Mouse (Mus musculus) C2C12 (cell line): Measurements from ENCODE around the gene Ssc4d. TPM values are rescaled to one million over a fixed set of nuclear protein-coding genes. Genes with fewer than 3 reads are reported as not detected.
A peak's percentile ranks its signal among the peaks of the same experiment; 100 is the strongest.

ENCODE experiments used
- H3K27me3 ChIP-seq: one replicate; pipeline ENCODE4 v1.6.1; 2011; ENCODE audit not compliant: control insufficient read depth, insufficient read depth, insufficient read length
- H3K36me3 ChIP-seq: one replicate; pipeline ENCODE4 v1.6.1; 2011; ENCODE audit not compliant: control insufficient read depth, insufficient read depth
- H3K4me3 ChIP-seq: one replicate; pipeline ENCODE4 v1.5.1; 2011; ENCODE audit warnings: mild to moderate bottlenecking, control low read depth; ENCODE audit not compliant: poor library complexity, insufficient read depth, severe bottlenecking
- H3K79me2 ChIP-seq: one replicate; pipeline ENCODE4 v1.6.1; 2011; ENCODE audit not compliant: control insufficient read depth, insufficient read depth
- H3K79me3 ChIP-seq: one replicate; pipeline ENCODE4 v1.6.1; 2011; ENCODE audit warnings: low read depth, control low read depth
- H3ac ChIP-seq: one replicate; pipeline ENCODE3; 2011; ENCODE audit warnings: low read depth; ENCODE audit not compliant: control insufficient read depth, insufficient read length
- CEBPB ChIP-seq: IDR thresholded peaks from one replicate; pipeline ENCODE4 v1.6.1; 2011; ENCODE audit warnings: low read depth, mild to moderate bottlenecking, control low read depth, moderate library complexity
- CTCF ChIP-seq: IDR thresholded peaks from one replicate; pipeline ENCODE4 v1.5.1; 2011; ENCODE audit not compliant: control insufficient read depth, insufficient read depth, insufficient read length
- FOSL1 ChIP-seq: IDR thresholded peaks from one replicate; pipeline ENCODE4 v1.8.0; 2011; ENCODE audit warnings: mild to moderate bottlenecking, low read length; ENCODE audit not compliant: poor library complexity, insufficient read depth, severe bottlenecking
- MAX ChIP-seq: IDR thresholded peaks from one replicate; pipeline ENCODE4 v1.6.1; 2011; ENCODE audit warnings: mild to moderate bottlenecking, control low read depth
- MYOD1 ChIP-seq: IDR thresholded peaks from one replicate; pipeline ENCODE4 v1.6.1; 2011; ENCODE audit warnings: low read depth; ENCODE audit not compliant: control insufficient read depth, insufficient read length
- MYOG ChIP-seq: IDR thresholded peaks from one replicate; pipeline ENCODE4 v1.6.1; 2011; ENCODE audit not compliant: control insufficient read depth, insufficient read length; ENCODE audit errors: extremely low read depth
- USF1 ChIP-seq: IDR thresholded peaks from one replicate; pipeline ENCODE4 v1.6.1; 2011; ENCODE audit warnings: low read depth, mild to moderate bottlenecking, control low read depth, moderate library complexity
- polyA plus RNA-seq: library from polyadenylated mRNA; unstranded; fragments of >200 nt; fragmentation: generic; extraction: Trizol; gene quantifications from one replicate; pipeline ENCODE4 v1.2.1, GENCODE M21; 2012; ENCODE audit warnings: missing spikeins

Gene Ssc4d
- polyA plus RNA-seq, 1 experiment = 3.6 TPM

DNA sequence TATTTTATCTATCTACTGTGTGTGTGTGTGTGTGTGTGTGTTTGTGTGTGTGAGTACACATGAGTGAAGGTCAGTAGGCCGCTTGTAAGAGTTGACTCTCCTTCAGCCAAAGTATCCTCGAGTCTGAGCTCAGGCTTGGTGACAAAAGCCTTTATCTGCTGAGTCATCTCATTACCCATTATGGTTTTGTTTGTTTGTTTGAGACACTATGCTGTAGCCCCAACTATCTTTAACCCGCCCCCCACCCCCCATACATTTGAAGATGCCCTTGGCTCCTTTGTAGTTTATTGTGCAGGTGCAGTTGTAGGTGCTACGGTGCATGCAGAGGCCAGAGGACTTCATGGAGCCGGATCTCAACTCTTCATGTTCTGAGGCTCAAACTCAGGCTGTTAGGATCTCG, 26.9 kb upstream of the Ssc4d start:
- no peak overlapping the region for H3ac ChIP-seq
- TF ChIP-seq CEBPB = no peak
- no peak for TF ChIP-seq CTCF
- TF ChIP-seq USF1 = no peak
- no peak for TF ChIP-seq MYOG
- no peak for TF ChIP-seq MAX
- no peak for TF ChIP-seq FOSL1
- no peak for TF ChIP-seq MYOD1
- peaks cover 25% of the 10 kb centered on the region for H3K36me3 ChIP-seq
- H3K27me3 ChIP-seq = no peaks in the 10 kb centered on the region
- H3K4me3 ChIP-seq = no peak overlapping the region
- H3K79me2 ChIP-seq = peaks cover 33% of the 10 kb centered on the region
- peaks cover 7% of the 10 kb centered on the region for H3K79me3 ChIP-seq

- peaks cover 25% of the 10 kb centered on the region for H3K36me3 ChIP-seq
- H3K27me3 ChIP-seq = no peaks in the 10 kb centered on the region
- TF ChIP-seq CEBPB (no peak), MAX (no peak), USF1 (no peak), CTCF (no peak), MYOG (no peak), MYOD1 (no peak)
- no peak overlapping the region for H3K4me3 ChIP-seq
- H3ac ChIP-seq = no peak overlapping the region
- peaks cover 38% of the 10 kb centered on the region for H3K79me2 ChIP-seq
- H3K79me3 ChIP-seq = peaks cover 6% of the 10 kb centered on the region
These were observed 21.8 kb upstream of the Ssc4d start for GRCm38 (mm10) chr5:135996162-135996561.

- TF ChIP-seq MAX (no peak), MYOG (no peak), CEBPB (no peak), USF1 (no peak), MYOD1 (no peak), CTCF (peak; percentile 33), FOSL1 (no peak)
- Histone ChIP-seq H3K36me3 (peaks cover 24% of the 10 kb centered on the region), H3K27me3 (no peaks in the 10 kb centered on the region), H3K79me3 (peaks cover 6% of the 10 kb centered on the region), H3K4me3 (peak within 1 kb of the TSS; percentile 40), H3ac (peak within 1 kb of the TSS; percentile 74), H3K79me2 (peaks cover 36% of the 10 kb centered on the region)
These were observed 20.7 kb upstream of the Ssc4d start, which contains the start of gene Dtx2 for GRCm38 (mm10) chr5:135994725-135995687. Dtx2 (plus strand) TSS chr5:135994800.

DNA sequence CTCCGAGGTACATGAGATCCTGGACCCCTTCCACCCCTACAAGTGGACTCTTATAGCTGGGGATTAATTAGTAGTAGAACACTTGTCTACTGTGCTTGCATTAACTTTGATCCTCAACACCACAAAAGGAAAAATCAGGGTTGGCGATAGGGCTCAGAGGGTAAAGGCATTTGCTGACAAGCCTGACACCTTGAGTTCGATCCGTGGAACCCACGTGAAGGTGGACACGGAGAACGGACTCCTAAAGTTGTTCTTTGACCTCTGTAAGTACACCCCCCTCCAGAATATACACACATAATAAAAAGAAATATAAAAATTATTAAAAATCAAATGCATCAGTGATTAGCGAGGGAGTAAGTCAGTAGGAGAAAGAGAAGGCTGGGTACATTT, 20.0 kb upstream of the Ssc4d start:
- Histone ChIP-seq H3K4me3 (no peak overlapping the region), H3K27me3 (no peaks in the 10 kb centered on the region), H3ac (no peak overlapping the region), H3K79me2 (peaks cover 29% of the 10 kb centered on the region), H3K36me3 (peaks cover 21% of the 10 kb centered on the region), H3K79me3 (peaks cover 6% of the 10 kb centered on the region)
- TF ChIP-seq CEBPB = no peak
- no peak for TF ChIP-seq CTCF
- no peak for TF ChIP-seq MAX
- TF ChIP-seq MYOG = no peak
- no peak for TF ChIP-seq FOSL1
- no peak for TF ChIP-seq MYOD1
- no peak for TF ChIP-seq USF1

DNA sequence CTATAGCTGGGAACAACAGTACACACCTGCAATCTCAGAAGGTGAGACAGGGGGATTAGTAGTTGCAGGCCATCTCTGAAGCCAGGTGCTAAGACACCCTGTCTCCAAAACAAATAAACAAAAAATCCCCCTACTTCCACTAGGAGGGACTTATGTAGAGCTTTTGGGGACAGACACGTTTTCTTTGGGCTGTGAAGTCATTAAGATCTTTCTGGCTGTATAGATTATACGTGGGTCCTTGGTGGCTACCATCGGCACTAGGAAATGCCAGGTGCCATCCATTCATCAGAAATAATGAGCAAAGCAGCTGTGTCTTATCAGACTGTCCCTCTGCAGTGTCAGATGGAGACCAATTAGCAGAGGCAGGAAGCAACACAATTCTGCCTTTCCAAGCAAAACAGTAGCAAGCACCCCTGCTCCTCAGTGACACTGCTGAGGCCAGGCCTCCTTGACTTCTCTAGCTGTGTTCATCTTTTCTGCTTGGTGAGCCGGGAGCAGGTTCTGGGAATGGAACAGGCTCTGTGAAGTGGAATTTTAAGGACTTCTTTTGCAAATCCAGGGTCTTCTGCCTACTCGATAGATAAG, 19.1 kb upstream of the Ssc4d start:
- TF ChIP-seq FOSL1 (no peak), CEBPB (no peak)
- Histone ChIP-seq H3K36me3 (peaks cover 16% of the 10 kb centered on the region), H3K4me3 (no peak overlapping the region), H3K79me2 (peaks cover 29% of the 10 kb centered on the region), H3K27me3 (no peaks in the 10 kb centered on the region), H3ac (no peak overlapping the region), H3K79me3 (peaks cover 6% of the 10 kb centered on the region)
